Mouse (Mus musculus) common myeloid progenitor, adult 5-6 weeks (primary cell): Measurements from ENCODE around the gene Sh2d1b1. TPM values are rescaled to one million over a fixed set of nuclear protein-coding genes. Genes with fewer than 3 reads are reported as not detected.

Experiments used
- ATAC-seq: replicated peaks from 2 replicates; pipeline ENCODE4 v1.8.0; 2016; ENCODE audit warnings: low read depth, mild to moderate bottlenecking, moderate TSS enrichment, inconsistent platforms; ENCODE audit not compliant: poor library complexity, severe bottlenecking
- total RNA-seq: library from RNA; stranded (forward); fragments of 200-1000, 187-1606 nt; gene quantifications from 2 replicates; pipeline ENCODE4 v1.2.3, GENCODE M21; 2017

The Sh2d1b1 gene
- total RNA-seq: 1.3 and 2.5 TPM in 2 replicates

GRCm38 (mm10) chr1:170277016-170277415 lies at the start of gene Sh2d1b1:
TSS of gene Sh2d1b1 (plus strand) at chr1:170277320.
- peak; percentile 86 for ATAC-seq

DNA sequence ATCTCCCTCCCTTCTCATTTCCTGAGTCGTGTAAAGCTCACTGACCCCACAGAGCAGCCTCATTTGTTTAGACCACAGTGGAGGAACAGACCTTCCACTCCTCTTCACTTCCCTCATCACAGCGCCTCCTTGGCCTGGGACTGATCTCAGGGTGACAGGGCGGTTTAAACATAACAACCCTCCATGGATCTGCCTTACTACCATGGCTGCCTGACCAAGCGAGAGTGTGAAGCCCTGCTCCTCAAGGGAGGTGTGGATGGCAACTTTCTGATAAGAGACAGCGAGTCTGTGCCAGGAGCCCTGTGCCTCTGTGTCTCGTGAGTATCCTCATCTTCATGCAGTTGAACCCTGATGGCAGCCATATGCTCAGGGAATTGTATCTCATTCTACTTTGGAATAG lies 44.4 kb upstream of the Sh2d1b1 start, which contains the start of gene Sh2d1b2:
Gene Sh2d1b2, plus strand, starts transcription at position 62 of the 400 bp plus-strand sequence.
- peak; percentile 77 for ATAC-seq

DNA sequence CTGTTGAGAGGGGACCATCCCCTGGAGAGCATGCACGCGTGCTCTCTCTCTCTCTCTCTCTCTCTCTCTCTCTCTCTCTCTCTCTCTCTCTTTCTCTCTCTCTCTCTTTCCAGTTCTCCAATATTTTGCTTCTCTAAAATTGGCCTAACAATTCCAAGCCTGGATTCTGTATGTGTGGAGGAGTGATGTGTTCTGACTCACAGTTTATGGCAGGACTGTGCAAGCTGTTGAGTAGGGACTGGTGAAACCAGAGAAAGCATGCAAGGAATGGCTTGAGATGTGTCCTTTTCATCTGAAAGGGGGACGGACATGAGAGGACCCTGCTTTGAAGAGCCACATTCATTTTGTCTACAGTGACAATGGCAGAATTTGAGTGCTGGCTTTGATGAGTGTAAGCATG lies 32.1 kb upstream of the Sh2d1b1 start:
- no peak for ATAC-seq

- ATAC-seq: no peak
Observed at GRCm38 (mm10) chr1:170254893-170255559, 22.1 kb upstream of the Sh2d1b1 start.

DNA sequence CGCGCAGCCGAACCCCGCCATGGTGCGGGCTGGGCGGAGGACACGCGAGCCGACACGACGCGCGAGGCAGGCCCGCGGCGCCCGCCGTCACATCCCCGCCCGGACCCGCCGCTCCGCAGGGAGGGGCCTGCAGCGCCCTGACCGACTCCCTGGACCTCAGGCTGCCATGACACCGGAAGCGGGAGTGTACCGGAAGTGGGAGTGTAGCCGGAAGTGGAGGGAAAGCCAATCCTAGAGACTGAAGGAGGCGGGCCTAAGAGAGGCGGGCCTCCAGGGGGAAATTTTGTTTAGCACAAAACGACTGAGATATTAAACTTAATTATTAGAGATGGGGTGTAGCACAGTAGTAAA lies 21.6 kb upstream of the Sh2d1b1 start:
- peak; percentile 100 for ATAC-seq

GRCm38 (mm10) chr1:170270281-170270680 lies 6.8 kb upstream of the Sh2d1b1 start:
- ATAC-seq: peak; percentile 51

DNA sequence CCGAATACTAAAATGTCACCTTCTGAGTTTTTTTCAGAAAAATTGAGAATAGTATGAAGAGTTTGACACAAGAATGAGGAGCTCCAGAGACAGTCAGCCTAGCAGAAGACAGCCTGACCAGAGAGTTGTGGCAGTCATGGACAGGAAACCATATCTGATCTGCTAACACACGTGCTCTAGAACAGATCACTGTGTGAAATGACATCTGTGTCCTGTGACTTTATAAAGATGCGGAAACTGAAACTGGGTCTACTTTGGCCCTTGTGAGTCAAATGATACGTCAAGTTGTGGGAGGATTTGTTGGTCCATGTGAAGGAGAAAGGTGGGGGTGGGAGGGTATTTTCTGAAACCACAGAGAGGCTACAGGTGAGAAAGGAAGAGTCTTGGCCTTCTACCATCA lies 6.4 kb upstream of the Sh2d1b1 start:
- ATAC-seq: peak; percentile 57; the same call in 1 of the 2 replicates

GRCm38 (mm10) chr1:170273252-170273651 lies 3.9 kb upstream of the Sh2d1b1 start:
- peak; percentile 66 for ATAC-seq

DNA sequence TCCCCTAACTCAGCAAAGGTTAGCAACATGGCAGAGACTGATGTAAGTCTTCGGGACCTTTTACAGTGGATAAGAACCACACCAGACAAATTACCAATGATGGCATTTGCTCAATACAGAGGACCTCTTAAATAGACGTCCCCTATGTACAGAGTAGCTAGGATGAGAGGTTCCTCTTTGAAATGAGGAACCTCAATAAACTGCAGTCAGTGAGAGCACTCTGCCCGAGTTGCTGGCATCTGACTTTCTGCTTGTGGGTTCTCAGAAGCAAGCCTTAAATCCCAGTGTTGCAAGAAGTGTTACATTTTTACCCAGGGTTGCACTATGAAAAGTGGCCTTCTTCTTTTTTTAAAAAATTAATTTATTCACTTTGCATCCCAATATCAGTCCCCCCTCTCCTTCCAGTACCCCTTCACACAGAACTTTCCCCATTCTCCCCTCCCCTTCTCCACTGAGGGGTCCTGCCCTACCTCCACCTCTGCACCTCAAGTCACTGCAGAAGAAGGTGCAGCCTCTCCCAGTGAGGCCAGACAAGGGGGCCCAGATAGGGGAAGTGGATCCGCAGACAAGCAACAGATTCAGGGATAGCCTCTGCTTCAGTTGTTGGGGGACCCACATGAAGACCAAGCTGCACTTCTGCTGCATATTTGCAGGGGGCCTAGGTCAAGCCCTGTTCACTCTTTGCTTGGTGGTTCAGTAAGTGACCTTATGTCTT lies 5.5 kb downstream of the Sh2d1b1 start:
- ATAC-seq: peak; percentile 98

DNA sequence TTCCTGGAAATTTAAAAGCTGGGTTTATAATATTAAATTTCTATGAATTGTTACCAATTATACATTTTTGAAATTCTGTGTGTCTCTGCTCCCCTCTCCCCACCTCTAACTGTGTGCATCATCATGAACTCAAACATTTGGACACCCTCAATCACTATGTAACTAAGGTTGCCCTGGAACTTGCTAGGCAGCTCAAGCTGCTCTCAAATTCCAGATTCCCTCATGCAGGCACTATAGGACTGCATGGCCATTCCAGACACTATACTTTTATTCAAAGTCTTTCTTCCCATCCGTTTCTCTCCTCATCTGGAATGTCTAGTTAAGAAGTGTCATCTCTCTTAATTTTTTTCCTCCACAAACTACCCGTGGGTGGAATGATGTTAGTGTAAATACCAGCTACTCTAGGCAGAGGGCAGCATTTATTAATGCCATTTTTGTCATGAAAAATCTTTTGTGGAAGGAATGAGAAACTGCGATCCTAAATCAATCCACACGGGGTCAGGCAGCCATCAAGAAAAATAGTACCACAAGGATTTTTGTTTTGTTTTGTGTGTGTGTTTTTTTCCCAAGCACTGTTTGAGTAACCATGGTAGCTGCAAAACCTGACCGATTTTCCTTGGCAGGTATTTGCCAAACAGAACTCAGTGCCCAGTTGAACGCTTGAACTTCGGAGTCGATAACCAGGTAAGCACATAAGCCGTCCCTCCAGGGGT lies 15.3 kb downstream of the Sh2d1b1 start:
- peak; percentile 98 for ATAC-seq

- ATAC-seq: no peak
Observed at GRCm38 (mm10) chr1:170293257-170293656, 16.1 kb downstream of the Sh2d1b1 start.

GRCm38 (mm10) chr1:170294786-170295570 lies 17.9 kb downstream of the Sh2d1b1 start:
- ATAC-seq: no peak

- peak; percentile 52; the same call in 1 of the 2 replicates for ATAC-seq
Observed at GRCm38 (mm10) chr1:170299496-170299895, 22.4 kb downstream of the Sh2d1b1 start.

DNA sequence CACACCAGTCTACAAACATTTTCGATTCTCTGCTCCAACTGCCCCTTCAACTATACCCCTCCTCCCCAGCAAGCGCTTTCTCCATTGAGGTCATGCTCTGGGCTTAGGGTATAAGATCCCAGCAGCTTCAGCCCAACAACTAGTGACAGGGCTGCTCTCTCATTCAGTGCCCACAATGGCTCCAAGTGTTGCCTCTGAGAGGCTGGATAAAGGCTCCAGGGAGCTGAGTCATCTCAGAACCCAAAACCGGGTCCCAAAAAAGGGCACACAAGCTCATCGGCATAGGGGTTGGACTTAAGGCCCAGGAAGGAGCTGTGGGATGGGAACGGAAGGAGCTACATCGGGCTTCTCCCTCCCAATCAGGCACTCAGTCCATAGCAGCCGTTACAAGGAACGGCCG lies 24.6 kb downstream of the Sh2d1b1 start:
- no peak for ATAC-seq

- no peak for ATAC-seq
Observed at GRCm38 (mm10) chr1:170302456-170302855, 25.3 kb downstream of the Sh2d1b1 start.

GRCm38 (mm10) chr1:170303103-170303502 lies 26.0 kb downstream of the Sh2d1b1 start:
- no peak for ATAC-seq

DNA sequence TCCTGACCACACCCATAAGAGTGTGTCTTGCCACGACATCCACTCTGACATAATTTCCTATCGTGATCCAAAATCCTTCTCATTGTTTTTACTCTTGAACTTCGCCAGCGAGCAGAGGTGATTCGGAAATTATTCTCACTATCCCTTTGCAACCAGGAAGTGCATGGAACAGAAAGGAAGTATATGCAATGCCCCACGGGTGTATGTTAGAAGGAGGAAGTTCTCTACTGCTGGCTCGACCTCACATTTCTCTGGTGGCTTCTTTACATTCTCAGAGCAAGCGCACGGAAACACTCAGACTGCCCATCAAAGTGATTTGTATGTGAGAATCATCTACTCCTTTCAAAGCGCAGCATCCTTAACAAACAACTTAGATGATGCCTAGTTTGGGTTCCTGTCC lies 27.9 kb downstream of the Sh2d1b1 start:
- ATAC-seq: 0 out of 2 replicates have a peak, but pooled peaks have one; percentile 50

- ATAC-seq: no peak
Observed at GRCm38 (mm10) chr1:170306232-170306631, 29.1 kb downstream of the Sh2d1b1 start, which contains the start of gene Gm7694. TSS of gene Gm7694 (minus strand) at chr1:170306332.

DNA sequence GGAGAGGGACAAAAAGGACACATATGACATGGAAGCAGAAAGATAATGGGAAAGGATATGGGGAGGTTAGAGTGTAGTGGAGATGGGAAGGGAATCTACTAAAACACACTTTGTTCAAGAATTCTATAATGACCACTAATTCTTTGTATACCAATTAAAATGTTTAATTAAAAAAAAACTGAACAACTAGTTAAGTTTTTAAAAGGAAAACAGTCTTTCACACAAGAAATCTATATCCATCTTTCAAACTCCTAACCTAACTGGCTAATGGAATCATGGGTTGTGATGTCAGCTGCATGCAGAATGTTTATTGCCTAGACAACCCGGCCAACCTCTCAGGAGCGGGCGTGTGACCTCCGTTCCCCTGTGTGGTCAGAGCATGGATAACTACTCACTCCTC lies 31.4 kb downstream of the Sh2d1b1 start, which contains the start of gene Spata46:
Gene Spata46, plus strand, starts transcription at position 301 of the 400 bp plus-strand sequence.
- ATAC-seq: no peak

- no peak for ATAC-seq
Observed at GRCm38 (mm10) chr1:170311431-170311830, 34.3 kb downstream of the Sh2d1b1 start.
